Mouse (Mus musculus) hindbrain, embryonic 15.5 days (tissue): ENCODE results near the gene Cdh18. TPM values are rescaled to one million over a fixed set of nuclear protein-coding genes. Genes with fewer than 3 reads are reported as not detected.
"Not testable (repeated sequence)": the region's sequence is repeated elsewhere in the genome, so short reads cannot be mapped to it uniquely, and the experiment has no call there.

Source experiments
- ATAC-seq: fragments of 200-750 bp; cut with Nextera tagmentation; 2 replicates; pipeline ENCODE4 v1.8.0; 2017; ENCODE audit warnings: low read depth, moderate number of reproducible peaks, moderate TSS enrichment; ENCODE audit not compliant: low FRiP score
- H3K27ac ChIP-seq: fragments of 300-500 bp; sonication (generic); replicated peaks from 2 replicates; pipeline ENCODE4 v1.5.1; 2015; ENCODE audit warnings: mild to moderate bottlenecking, inconsistent platforms
- H3K27me3 ChIP-seq: fragments of 300-500 bp; sonication (generic); 2 replicates; pipeline ENCODE4 v1.6.1; 2015; ENCODE audit warnings: control low read depth, inconsistent platforms
- H3K36me3 ChIP-seq: fragments of 300-500 bp; sonication (generic); 2 replicates; pipeline ENCODE4 v1.6.1; 2015; ENCODE audit warnings: control low read depth, inconsistent platforms
- H3K4me1 ChIP-seq: fragments of 300-500 bp; sonication (generic); replicated peaks from 2 replicates; pipeline ENCODE4 v1.6.1; 2015; ENCODE audit warnings: control low read depth, inconsistent platforms
- H3K4me2 ChIP-seq: fragments of 300-500 bp; sonication (generic); 2 replicates; pipeline ENCODE4 v1.6.1; 2015; ENCODE audit warnings: moderate library complexity, mild to moderate bottlenecking, inconsistent platforms
- H3K4me3 ChIP-seq: fragments of 300-500 bp; sonication (generic); 2 replicates; pipeline ENCODE4 v1.5.1; 2015; ENCODE audit warnings: mild to moderate bottlenecking, inconsistent platforms
- H3K9ac ChIP-seq: fragments of 300-500 bp; sonication (generic); 2 replicates; pipeline ENCODE4 v1.6.1; 2015; ENCODE audit warnings: inconsistent platforms
- H3K9me3 ChIP-seq: fragments of 300-500 bp; sonication (generic); 2 replicates; pipeline ENCODE4 v1.6.1; 2016; ENCODE audit warnings: control low read depth, inconsistent platforms
- WGBS: fragments of 180-500 bp; shearing (Covaris S2); methylation state at CpG from one replicate; pipeline ENCODE4 v1.1.7; 2015; 5-methylcytosine and 5-hydroxymethylcytosine counted together
- polyA plus RNA-seq: library from polyadenylated mRNA; unstranded; fragments of >200 nt; fragmentation: Nextera tagmentation; extraction: Ambion mirVana; gene quantifications from 2 replicates; pipeline ENCODE4 v1.2.1, GENCODE M21; 2015

The Cdh18 gene
- polyA plus RNA-seq: 10.7 and 11.4 TPM in 2 replicates

DNA sequence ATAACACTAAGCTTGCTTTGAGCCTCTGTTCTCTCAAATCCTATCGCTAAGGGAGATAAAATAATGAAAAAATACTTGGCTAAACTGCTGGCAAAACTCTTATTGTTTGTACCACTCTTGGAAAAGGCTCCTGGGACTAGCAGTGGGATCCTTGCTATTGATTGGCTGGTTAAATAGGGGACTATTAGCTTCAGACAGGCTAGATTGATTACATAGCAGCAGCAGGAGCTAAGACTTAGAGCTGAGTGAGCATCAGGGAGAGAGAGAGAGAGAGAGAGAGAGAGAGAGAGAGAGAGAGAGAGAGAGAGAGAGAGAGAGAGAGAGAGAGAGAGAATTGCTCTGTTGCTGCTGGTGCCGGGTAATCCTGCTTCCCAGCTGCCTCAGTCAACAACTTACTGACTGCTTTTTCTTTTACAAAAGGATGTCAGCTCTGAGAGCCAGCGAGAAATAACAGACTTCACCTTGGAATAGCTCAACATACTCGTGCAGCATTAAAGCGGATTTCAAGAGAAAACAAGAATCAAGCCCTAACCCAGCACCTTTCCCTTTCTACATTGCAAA lies at the start of gene Cdh18:
Gene Cdh18, plus strand, starts transcription at position 312 of the 561 bp plus-strand sequence.
- H3K4me1 ChIP-seq: no peaks in the 10 kb centered on the region
- H3K36me3 ChIP-seq: no peaks in the 10 kb centered on the region
- peak; percentile 45; the same call in 1 of the 2 replicates for ATAC-seq
- WGBS: 45% methylated on average over 5 of the region's 5 CpGs
- 0 out of 2 replicates have a peak within 1 kb of the TSS, but pooled peaks have one; percentile 17 for H3K9ac ChIP-seq
- no peaks in the 10 kb centered on the region for H3K27me3 ChIP-seq
- H3K4me2 ChIP-seq: peak within 1 kb of the TSS; percentile 37
- H3K4me3 ChIP-seq: peak within 1 kb of the TSS; percentile 18
- no peaks in the 10 kb centered on the region for H3K9me3 ChIP-seq
- peak within 1 kb of the TSS; percentile 59 for H3K27ac ChIP-seq

DNA sequence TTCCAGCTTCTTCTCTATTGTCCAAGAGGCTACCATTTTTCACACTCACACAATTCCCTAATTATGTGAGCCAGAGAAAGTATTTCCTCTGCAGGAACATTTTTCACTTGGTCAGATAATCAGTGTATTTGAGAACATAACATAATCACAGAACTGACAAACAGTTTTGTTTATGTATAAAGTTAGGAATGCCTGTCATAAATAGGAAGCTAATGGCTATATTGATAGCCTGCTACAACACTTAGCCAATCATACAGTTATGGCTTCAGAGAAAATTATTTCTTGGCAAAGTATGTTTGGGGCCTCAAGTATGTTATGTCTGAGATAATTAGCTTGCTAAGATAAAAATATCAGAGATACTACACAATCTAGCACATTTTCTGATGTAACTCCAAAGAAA lies 37.6 kb upstream of the Cdh18 start:
- no peak for ATAC-seq
- Histone ChIP-seq H3K4me2 (no peak overlapping the region), H3K9ac (no peak overlapping the region), H3K4me3 (no peak overlapping the region), H3K4me1 (no peaks in the 10 kb centered on the region), H3K27me3 (no peaks in the 10 kb centered on the region), H3K36me3 (no peaks in the 10 kb centered on the region), H3K9me3 (no peaks in the 10 kb centered on the region), H3K27ac (no peak overlapping the region)

DNA sequence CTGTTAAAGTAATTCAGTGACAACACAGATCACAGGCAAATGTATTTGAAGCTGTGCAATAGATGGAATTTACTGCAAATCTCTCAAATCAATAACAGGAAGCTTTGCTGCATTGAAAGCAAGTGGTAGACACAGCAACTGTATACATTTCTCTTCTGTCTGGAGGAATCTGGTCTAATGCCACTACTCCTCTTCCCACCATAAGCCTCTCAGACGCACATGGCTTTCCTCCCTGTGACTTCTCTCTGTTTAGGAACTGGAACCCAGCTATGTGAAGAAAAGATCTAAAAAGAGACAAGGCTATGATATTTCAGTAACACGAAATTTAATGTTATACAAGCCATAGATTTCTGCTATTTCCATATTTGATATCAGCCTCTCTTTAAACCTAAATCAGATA lies 13.0 kb upstream of the Cdh18 start:
- Histone ChIP-seq H3K4me1 (no peaks in the 10 kb centered on the region), H3K9ac (no peak overlapping the region), H3K27me3 (no peaks in the 10 kb centered on the region), H3K36me3 (no peaks in the 10 kb centered on the region), H3K4me3 (no peak overlapping the region), H3K4me2 (no peak overlapping the region), H3K27ac (no peak overlapping the region), H3K9me3 (no peaks in the 10 kb centered on the region)
- no peak for ATAC-seq
- WGBS: 68% methylated on average over 2 of the region's 2 CpGs

DNA sequence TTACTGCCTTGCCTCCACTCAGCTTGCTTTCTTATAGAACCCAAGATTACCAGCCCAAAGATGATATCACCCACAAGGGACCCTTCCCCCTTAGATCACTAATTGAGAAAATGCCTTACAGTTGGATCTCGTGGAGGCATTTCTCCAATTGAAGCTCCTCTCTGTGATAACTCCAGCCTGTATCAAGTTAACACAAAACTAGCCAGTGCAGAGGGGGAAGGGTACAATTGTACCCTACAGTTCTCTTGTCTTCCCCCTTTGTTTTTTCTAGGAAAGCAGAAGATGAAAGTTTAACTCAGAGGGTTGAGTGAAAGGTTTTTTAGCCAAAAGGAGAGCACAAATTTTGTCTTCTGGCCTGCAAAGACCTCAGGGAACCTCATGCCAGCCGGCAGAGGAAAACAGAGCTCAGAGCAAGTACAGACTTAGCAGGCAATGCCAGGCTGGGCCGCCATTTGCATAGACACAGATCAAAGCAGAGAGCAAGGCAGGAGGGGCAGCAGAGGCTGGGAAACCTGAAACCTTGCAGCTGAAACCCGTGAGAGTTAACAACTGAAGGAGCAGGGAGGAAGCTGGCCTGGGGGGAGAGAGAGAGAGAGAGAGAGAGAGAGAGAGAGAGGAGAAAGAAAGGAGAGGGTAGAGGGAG lies 29.3 kb downstream of the Cdh18 start:
- H3K36me3 ChIP-seq: no peaks in the 10 kb centered on the region
- no peaks in the 10 kb centered on the region for H3K9me3 ChIP-seq
- no peak overlapping the region for H3K9ac ChIP-seq
- H3K4me3 ChIP-seq: no peak overlapping the region
- no peaks in the 10 kb centered on the region for H3K4me1 ChIP-seq
- H3K4me2 ChIP-seq: no peak overlapping the region
- no peak overlapping the region for H3K27ac ChIP-seq
- H3K27me3 ChIP-seq: no peaks in the 10 kb centered on the region
- ATAC-seq: no peak
- WGBS: 13% methylated on average over 4 of the region's 4 CpGs

DNA sequence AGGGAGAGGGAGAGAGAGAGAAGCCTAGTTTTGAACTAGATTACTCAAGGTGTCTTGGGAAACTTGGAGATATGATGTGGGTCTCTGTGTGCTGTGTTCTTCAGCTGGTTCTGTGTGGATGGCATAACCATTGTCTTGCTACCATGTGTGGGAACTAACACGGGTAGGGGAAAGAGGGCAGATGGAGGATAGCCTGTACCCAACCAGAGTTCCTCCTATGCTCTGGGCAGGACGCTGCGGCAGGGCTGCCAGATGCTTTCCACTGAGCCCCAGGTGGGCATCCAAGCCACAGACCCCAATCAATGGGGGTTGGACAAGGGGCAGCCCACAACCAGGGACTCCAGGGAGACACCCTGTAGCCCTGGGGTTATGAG lies 29.8 kb downstream of the Cdh18 start:
- ATAC-seq: no peak
- no peak overlapping the region for H3K9ac ChIP-seq
- no peak overlapping the region for H3K4me3 ChIP-seq
- H3K4me2 ChIP-seq: no peak overlapping the region
- H3K27me3 ChIP-seq: no peaks in the 10 kb centered on the region
- H3K4me1 ChIP-seq: no peaks in the 10 kb centered on the region
- no peaks in the 10 kb centered on the region for H3K36me3 ChIP-seq
- no peaks in the 10 kb centered on the region for H3K9me3 ChIP-seq
- no peak overlapping the region for H3K27ac ChIP-seq
- 23% methylated on average over 3 of the region's 3 CpGs for WGBS

DNA sequence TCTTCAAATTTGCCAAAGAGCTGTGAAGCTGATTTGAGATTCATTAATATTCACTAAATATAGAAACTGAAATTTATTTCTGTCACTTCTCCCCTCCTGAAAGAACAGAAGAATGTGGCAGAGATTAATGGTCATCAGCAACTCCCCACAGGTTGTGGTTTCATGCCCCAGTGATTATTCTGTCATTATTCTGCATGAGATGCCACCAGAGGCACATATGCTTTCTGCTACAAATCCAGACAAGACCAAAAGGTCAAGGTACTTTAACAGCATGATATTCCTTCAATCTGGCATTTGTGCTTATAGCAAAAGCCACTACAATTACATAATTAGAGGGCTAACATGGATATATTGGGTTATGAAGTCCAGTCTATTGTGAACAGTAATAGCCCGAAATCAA lies 35.8 kb downstream of the Cdh18 start:
- Histone ChIP-seq H3K4me3 (no peak overlapping the region), H3K9ac (no peak overlapping the region), H3K27me3 (no peaks in the 10 kb centered on the region), H3K27ac (no peak overlapping the region), H3K4me1 (no peaks in the 10 kb centered on the region), H3K36me3 (no peaks in the 10 kb centered on the region), H3K9me3 (no peaks in the 10 kb centered on the region), H3K4me2 (no peak overlapping the region)
- WGBS: 68% methylated on average over 1 of the region's 1 CpGs
- ATAC-seq: no peak

DNA sequence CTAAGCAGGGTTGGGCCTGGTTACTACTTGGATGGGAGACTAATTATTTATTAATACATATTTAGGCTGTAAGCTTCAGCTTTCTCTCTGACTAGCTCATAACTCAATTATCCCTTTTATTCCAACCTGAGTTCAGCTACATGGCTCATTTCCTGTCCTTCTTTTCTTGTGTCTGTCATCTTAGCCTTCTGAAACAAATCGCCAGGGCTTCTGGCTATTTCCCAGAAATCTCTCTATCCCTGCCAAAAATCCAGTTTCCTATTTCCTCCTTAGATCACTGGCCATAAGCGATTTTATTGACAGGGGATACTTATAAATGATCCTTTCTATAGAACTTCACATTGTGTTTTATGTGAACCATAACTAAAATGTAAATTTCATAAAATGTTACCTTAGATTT lies 167.6 kb downstream of the Cdh18 start:
- no peak overlapping the region for H3K4me3 ChIP-seq
- no peaks in the 10 kb centered on the region for H3K4me1 ChIP-seq
- no peak for ATAC-seq
- WGBS: 75% methylated on average over 2 of the region's 2 CpGs
- no peak overlapping the region for H3K9ac ChIP-seq
- no peaks in the 10 kb centered on the region for H3K27me3 ChIP-seq
- H3K9me3 ChIP-seq: no peaks in the 10 kb centered on the region
- no peaks in the 10 kb centered on the region for H3K36me3 ChIP-seq
- no peak overlapping the region for H3K27ac ChIP-seq
- no peak overlapping the region for H3K4me2 ChIP-seq

DNA sequence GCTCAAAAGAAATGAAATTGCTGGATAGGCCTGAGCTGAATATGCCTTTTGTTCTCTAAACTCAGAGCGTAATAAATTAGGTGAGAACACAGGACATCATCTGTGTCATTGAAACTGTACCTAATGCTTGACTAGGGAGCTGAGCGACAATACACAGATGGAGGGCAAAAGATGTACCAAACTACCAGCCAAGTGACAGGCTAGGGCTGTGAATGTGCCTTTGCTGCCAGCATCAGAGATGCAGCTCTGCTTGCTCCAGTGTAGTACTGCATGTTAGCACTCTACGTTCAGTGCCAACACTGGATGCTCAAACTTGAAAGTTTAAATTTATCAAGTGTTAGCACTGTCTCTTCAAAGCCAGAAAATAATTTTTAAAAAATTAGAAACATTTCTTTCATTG lies 168.9 kb downstream of the Cdh18 start:
- no peaks in the 10 kb centered on the region for H3K9me3 ChIP-seq

DNA sequence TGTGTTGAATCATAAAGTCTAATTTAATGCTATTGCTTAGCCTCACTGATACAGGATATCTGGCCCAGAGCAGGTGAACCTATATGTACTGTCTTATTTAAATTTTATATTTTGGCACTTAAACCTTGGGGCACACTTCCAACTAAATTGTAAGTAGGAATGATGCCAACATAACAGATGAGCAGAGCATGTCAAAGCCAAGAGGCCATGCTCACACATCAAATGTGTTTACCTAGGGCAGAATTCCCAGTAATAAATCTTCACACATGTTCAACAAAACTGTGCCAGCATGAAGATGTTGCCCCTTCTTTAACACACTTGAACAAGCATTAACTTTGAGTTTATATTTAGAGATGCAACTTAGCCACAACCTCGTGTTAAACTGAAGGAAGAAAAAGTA lies 177.8 kb downstream of the Cdh18 start:
- no peaks in the 10 kb centered on the region for H3K9me3 ChIP-seq
- no peak overlapping the region for H3K4me3 ChIP-seq
- no peaks in the 10 kb centered on the region for H3K27me3 ChIP-seq
- ATAC-seq: no peak
- no peaks in the 10 kb centered on the region for H3K4me1 ChIP-seq
- no peak overlapping the region for H3K9ac ChIP-seq
- H3K27ac ChIP-seq: no peak overlapping the region
- no peaks in the 10 kb centered on the region for H3K36me3 ChIP-seq
- H3K4me2 ChIP-seq: no peak overlapping the region
- WGBS: 80% methylated on average over 1 of the region's 1 CpGs

More for the DNA sequence above, 168.9 kb downstream of the Cdh18 start:
- H3K27me3 ChIP-seq: no peaks in the 10 kb centered on the region
- ATAC-seq: 0 out of 2 replicates have a peak, but pooled peaks have one; percentile 34
- no peak overlapping the region for H3K27ac ChIP-seq
- H3K36me3 ChIP-seq: no peaks in the 10 kb centered on the region
- H3K4me1 ChIP-seq: no peaks in the 10 kb centered on the region
- H3K4me3 ChIP-seq: no peak overlapping the region
- 48% methylated on average over 3 of the region's 3 CpGs for WGBS
- no peak overlapping the region for H3K4me2 ChIP-seq
- no peak overlapping the region for H3K9ac ChIP-seq

DNA sequence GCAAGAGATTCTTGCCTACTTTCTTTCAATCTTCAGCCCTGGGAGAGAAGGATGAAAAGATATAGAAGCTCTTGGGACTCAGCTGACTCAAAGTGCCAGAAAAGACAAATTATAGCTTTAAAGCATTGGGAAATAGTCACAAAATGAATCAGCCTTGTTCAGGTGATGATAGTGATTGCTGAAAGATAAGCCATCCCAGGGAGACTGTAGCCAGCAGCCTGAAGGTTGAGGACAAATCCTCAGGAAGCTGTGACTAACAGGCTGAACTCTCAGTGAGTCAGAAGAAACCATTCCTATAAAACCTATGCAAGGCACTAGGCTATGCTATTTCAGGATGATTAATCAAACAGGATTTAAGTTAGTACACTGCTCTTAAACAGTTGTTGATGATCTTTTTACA lies 184.2 kb downstream of the Cdh18 start:
- Histone ChIP-seq H3K27ac (no peak overlapping the region), H3K4me3 (no peak overlapping the region), H3K4me1 (no peaks in the 10 kb centered on the region), H3K4me2 (no peak overlapping the region), H3K36me3 (no peaks in the 10 kb centered on the region), H3K9ac (no peak overlapping the region), H3K9me3 (no peaks in the 10 kb centered on the region), H3K27me3 (no peaks in the 10 kb centered on the region)
- ATAC-seq: no peak

DNA sequence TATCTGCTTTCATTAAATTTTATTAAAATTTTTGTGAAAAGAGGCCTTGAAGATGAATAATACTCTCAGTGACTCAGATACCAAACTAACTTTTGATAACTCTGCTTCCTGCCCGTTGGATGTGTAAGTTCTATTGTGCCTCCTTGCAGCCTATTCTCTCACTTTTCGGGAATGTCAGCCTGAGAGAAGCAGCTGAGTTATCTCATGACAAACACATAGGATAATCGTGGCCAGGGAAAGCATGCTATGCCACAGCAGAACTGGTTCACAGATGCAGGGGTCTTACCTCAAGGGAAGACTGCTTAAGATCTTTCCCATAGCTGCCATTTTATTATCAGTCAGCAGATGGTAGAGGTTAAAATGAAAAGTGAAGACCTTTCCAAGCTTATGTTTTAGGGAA lies 187.3 kb downstream of the Cdh18 start:
- no peak overlapping the region for H3K9ac ChIP-seq
- H3K36me3 ChIP-seq: no peaks in the 10 kb centered on the region
- no peaks in the 10 kb centered on the region for H3K27me3 ChIP-seq
- H3K4me3 ChIP-seq: no peak overlapping the region
- H3K4me2 ChIP-seq: no peak overlapping the region
- no peaks in the 10 kb centered on the region for H3K9me3 ChIP-seq
- no peak overlapping the region for H3K27ac ChIP-seq
- H3K4me1 ChIP-seq: no peaks in the 10 kb centered on the region
- WGBS: 70% methylated on average over 3 of the region's 3 CpGs
- ATAC-seq: no peak

DNA sequence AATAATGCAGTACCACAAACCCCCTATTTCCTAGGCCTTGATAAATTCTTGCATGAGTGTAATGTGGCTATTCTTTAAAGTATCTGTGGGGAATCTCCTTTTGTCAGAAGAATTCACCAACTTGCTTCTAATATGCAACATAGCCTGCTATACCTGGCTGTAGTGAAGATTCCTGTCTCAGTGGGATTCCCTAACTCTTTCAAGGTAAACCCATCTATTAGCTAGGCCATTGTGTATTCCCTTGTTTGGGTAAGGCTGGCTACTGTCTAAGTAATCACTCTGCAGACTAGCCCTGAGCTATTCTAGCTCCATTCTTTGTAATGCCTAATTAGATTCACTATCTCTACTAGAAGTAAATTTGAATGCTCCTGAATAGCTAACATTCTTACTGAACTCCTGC lies 212.4 kb downstream of the Cdh18 start:
- H3K4me2 ChIP-seq, H3K27ac ChIP-seq, H3K4me1 ChIP-seq, H3K9ac ChIP-seq, H3K36me3 ChIP-seq, ATAC-seq, H3K9me3 ChIP-seq, H3K27me3 ChIP-seq, H3K4me3 ChIP-seq: not testable (repeated sequence)

DNA sequence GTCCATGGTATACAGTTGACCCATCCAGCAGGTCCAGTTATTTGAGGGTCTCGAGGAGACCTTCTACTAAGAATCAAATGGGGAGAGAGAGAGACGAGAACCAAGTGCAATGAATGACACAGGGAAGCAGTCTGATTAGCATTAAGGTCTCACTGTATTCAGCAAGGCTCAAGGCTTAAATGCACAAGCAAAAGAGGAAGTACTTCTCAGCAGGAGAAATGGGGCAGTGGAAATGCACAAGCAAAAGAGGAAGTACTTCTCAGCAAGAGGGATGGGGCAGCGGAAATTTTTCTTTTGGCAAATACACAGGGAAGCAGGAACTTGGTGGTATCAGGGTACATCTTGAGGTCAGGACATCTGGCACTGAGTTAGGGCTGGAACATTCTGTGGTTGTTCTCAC lies 217.8 kb downstream of the Cdh18 start:
- not testable (repeated sequence) for H3K9ac ChIP-seq, H3K36me3 ChIP-seq, H3K4me1 ChIP-seq, H3K9me3 ChIP-seq, H3K27ac ChIP-seq, H3K27me3 ChIP-seq, H3K4me3 ChIP-seq, H3K4me2 ChIP-seq, ATAC-seq
- WGBS: 92% methylated on average over 3 of the region's 3 CpGs
